Mouse (Mus musculus) brain, embryonic 14.5 days (tissue): ENCODE data around the gene Col20a1. TPM values are rescaled to one million over a fixed set of nuclear protein-coding genes. Genes with fewer than 3 reads are reported as not detected.

Experiments used
- DNase-seq: peaks from one replicate; pipeline ENCODE4 v3.0.0-alpha.2; 2011; ENCODE audit warnings: low read depth
- CTCF ChIP-seq: fragments of 200-500 bp; IDR thresholded peaks from 2 replicates; pipeline ENCODE4 v1.5.1; 2012; ENCODE audit warnings: inconsistent platforms, mild to moderate bottlenecking, moderate library complexity, borderline replicate concordance; ENCODE audit not compliant: insufficient read depth, insufficient read length; ENCODE audit errors: extremely low read depth
- POLR2A ChIP-seq: fragments of 200-500 bp; IDR thresholded peaks from 2 replicates; pipeline ENCODE4 v1.6.1; 2012; ENCODE audit warnings: mild to moderate bottlenecking, inconsistent platforms, borderline replicate concordance; ENCODE audit not compliant: poor library complexity, insufficient read depth, insufficient read length, severe bottlenecking; ENCODE audit errors: extremely low read depth
- polyA plus RNA-seq: library from polyadenylated mRNA; depleted of rRNA; stranded (reverse); fragments of >200 nt; gene quantifications from 2 replicates; pipeline ENCODE4 v1.2.3, GENCODE M21; 2012

The Col20a1 gene
- polyA plus RNA-seq, 1 experiment = 1.2 TPM

- peak; percentile 61 for DNase-seq
- TF ChIP-seq POLR2A (no peak), CTCF (no peak; the same call in 1 of the 2 replicates)
Measured at GRCm38 (mm10) chr2:180966092-180966882, 20.0 kb upstream of the Col20a1 start.

GRCm38 (mm10) chr2:180967010-180967763, 19.1 kb upstream of the Col20a1 start, which contains the start of gene Arfgap1:
Gene Arfgap1, plus strand, starts transcription at chr2:180967225.
- TF ChIP-seq CTCF (no peak), POLR2A (peak; percentile 59; the same call in 1 of the 2 replicates)
- peak; percentile 96 for DNase-seq

GRCm38 (mm10) chr2:180981133-180981532, 5.2 kb upstream of the Col20a1 start:
- TF ChIP-seq POLR2A (no peak), CTCF (no peak)
- no peak for DNase-seq

GRCm38 (mm10) chr2:180985635-180986034, 700 bp upstream of the Col20a1 start:
- DNase-seq = no peak
- TF ChIP-seq CTCF = no peak
- no peak for TF ChIP-seq POLR2A

GRCm38 (mm10) chr2:180987001-180987400, 666 bp downstream of the Col20a1 start:
- TF ChIP-seq CTCF = no peak
- TF ChIP-seq POLR2A = no peak
- DNase-seq = no peak

GRCm38 (mm10) chr2:180987432-180988030, 1.2 kb downstream of the Col20a1 start:
- TF ChIP-seq CTCF = no peak
- no peak for TF ChIP-seq POLR2A
- DNase-seq = no peak

GRCm38 (mm10) chr2:180988347-180988913, 2.1 kb downstream of the Col20a1 start:
- TF ChIP-seq POLR2A = no peak
- no peak for TF ChIP-seq CTCF
- peak; percentile 31 for DNase-seq

- TF ChIP-seq CTCF (no peak), POLR2A (no peak)
- DNase-seq = no peak
Measured at GRCm38 (mm10) chr2:180988948-180989347, 2.6 kb downstream of the Col20a1 start.

GRCm38 (mm10) chr2:180990347-180990746, 4.0 kb downstream of the Col20a1 start:
- TF ChIP-seq CTCF (no peak), POLR2A (no peak)
- peak; percentile 52 for DNase-seq

GRCm38 (mm10) chr2:180994360-180994759, 8.0 kb downstream of the Col20a1 start:
- no peak for DNase-seq
- TF ChIP-seq CTCF (no peak), POLR2A (no peak)

GRCm38 (mm10) chr2:180995457-180995856, 9.1 kb downstream of the Col20a1 start:
- TF ChIP-seq CTCF (no peak), POLR2A (no peak)
- no peak for DNase-seq

GRCm38 (mm10) chr2:180996436-180996835, 10.1 kb downstream of the Col20a1 start:
- peak; percentile 77 for DNase-seq
- TF ChIP-seq POLR2A = no peak
- TF ChIP-seq CTCF = peak; percentile 88

GRCm38 (mm10) chr2:180996905-180997304, 10.6 kb downstream of the Col20a1 start:
- TF ChIP-seq POLR2A = no peak
- no peak for TF ChIP-seq CTCF
- DNase-seq = no peak

GRCm38 (mm10) chr2:181007054-181007453, 20.7 kb downstream of the Col20a1 start:
- TF ChIP-seq POLR2A (no peak), CTCF (no peak)
- no peak for DNase-seq

GRCm38 (mm10) chr2:181008339-181008738, 22.0 kb downstream of the Col20a1 start:
- DNase-seq = no peak
- TF ChIP-seq CTCF (no peak), POLR2A (no peak)
